Mouse (Mus musculus): ENCODE results near the gene Nup50.

The Nup50 gene

GRCm38 (mm10) chr15:84950053-84950452 lies 26.8 kb downstream of the Nup50 start:
- WGBS, result 51% methylated on average over 4 of the region's 4 CpGs

GRCm38 (mm10) chr15:84953259-84953658 lies 30.0 kb downstream of the Nup50 start:
- 84% methylated on average over 11 of the region's 11 CpGs for WGBS

GRCm38 (mm10) chr15:84957851-84958250 lies 34.6 kb downstream of the Nup50 start:
- 19% methylated on average over 3 of the region's 3 CpGs for WGBS

GRCm38 (mm10) chr15:84958331-84958730 lies 35.1 kb downstream of the Nup50 start:
- WGBS, result 62% methylated on average over 3 of the region's 3 CpGs

GRCm38 (mm10) chr15:84959891-84960290 lies 36.7 kb downstream of the Nup50 start:
- WGBS, result 53% methylated on average over 6 of the region's 6 CpGs

- WGBS, result 10% methylated on average over 8 of the region's 8 CpGs
Observed at GRCm38 (mm10) chr15:84960692-84961091, 37.5 kb downstream of the Nup50 start.

- 91% methylated on average over 2 of the region's 2 CpGs for WGBS
Observed at GRCm38 (mm10) chr15:84962518-84962917, 39.3 kb downstream of the Nup50 start.

GRCm38 (mm10) chr15:84964771-84965170 lies 41.6 kb downstream of the Nup50 start:
- 62% methylated on average over 5 of the region's 5 CpGs for WGBS

GRCm38 (mm10) chr15:84965575-84966360 lies 42.6 kb downstream of the Nup50 start:
- WGBS, result 59% methylated on average over 7 of the region's 7 CpGs

- WGBS, result 81% methylated on average over 4 of the region's 4 CpGs
Observed at GRCm38 (mm10) chr15:84968534-84968933, 45.3 kb downstream of the Nup50 start.

- WGBS, result 46% methylated on average over 8 of the region's 8 CpGs
Observed at GRCm38 (mm10) chr15:84972860-84973543, 49.8 kb downstream of the Nup50 start.

- WGBS, result 42% methylated on average over 3 of the region's 3 CpGs
Observed at GRCm38 (mm10) chr15:84973544-84973871, 50.3 kb downstream of the Nup50 start.

GRCm38 (mm10) chr15:84975729-84976128 lies 52.5 kb downstream of the Nup50 start:
- WGBS, result 17% methylated on average over 4 of the region's 4 CpGs

- 31% methylated on average over 9 of the region's 9 CpGs for WGBS
Observed at GRCm38 (mm10) chr15:84981609-84982313, 58.5 kb downstream of the Nup50 start.

GRCm38 (mm10) chr15:84982888-84983287 lies 59.7 kb downstream of the Nup50 start:
- WGBS, result 60% methylated on average over 3 of the region's 3 CpGs

GRCm38 (mm10) chr15:84983721-84984120 lies 60.5 kb downstream of the Nup50 start:
- WGBS, result 69% methylated on average over 7 of the region's 7 CpGs

GRCm38 (mm10) chr15:84985516-84986160 lies 62.4 kb downstream of the Nup50 start:
- WGBS, result 39% methylated on average over 12 of the region's 12 CpGs

GRCm38 (mm10) chr15:84986171-84987019 lies 63.2 kb downstream of the Nup50 start:
- WGBS, result 37% methylated on average over 4 of the region's 4 CpGs

- under 1% methylated on average over 53 of the region's 53 CpGs for WGBS
Observed at GRCm38 (mm10) chr15:84987020-84987815, 64.0 kb downstream of the Nup50 start.
